Mouse (Mus musculus): ENCODE data around the gene Rcc2.

DNA sequence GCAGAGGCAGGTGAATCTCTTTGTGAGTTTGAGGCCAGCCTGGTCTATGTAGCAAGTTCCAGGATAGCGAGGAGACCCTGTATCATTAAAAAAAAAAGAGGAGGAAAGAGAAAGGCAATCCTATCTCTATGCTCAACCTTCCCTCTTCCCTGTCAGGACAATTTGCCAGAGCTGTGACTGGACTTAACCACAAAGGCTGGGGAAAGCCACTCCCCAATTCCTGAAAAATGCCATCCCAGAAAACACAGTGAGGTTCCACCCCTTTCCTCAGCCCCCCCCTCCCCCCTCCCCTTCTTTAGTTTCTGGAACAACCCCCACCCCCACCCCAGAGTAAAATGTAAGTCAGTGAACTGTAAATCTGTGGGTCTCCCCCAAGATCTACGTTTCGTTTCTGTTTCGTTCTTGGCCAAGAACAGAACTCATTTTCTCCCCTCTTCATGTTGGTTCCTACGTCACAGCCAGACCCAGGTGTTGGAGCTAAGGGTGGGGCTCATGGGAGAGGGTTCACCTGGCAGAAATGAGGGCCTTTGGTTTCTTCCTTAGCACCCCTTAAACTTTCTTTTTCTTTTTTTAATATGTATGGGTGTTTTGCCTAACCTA is 11.4 kb upstream of the Rcc2 start:
- TF ChIP-seq CTCF (IDR thresholded peaks at IDR 0.05) (no peak), EP300 (IDR thresholded peaks at IDR 0.05) (no peak)
